Mouse (Mus musculus) spleen, embryonic (tissue): ENCODE results near the gene Gm20388.

Source experiments
- CTCF ChIA-PET: fragments of 350-600 bp; sonication (Branson Sonifier 250); formaldehyde crosslinking; loops from one replicate; lab custom pipeline; 2022; lab: Charles Lee

The Gm20388 gene

DNA sequence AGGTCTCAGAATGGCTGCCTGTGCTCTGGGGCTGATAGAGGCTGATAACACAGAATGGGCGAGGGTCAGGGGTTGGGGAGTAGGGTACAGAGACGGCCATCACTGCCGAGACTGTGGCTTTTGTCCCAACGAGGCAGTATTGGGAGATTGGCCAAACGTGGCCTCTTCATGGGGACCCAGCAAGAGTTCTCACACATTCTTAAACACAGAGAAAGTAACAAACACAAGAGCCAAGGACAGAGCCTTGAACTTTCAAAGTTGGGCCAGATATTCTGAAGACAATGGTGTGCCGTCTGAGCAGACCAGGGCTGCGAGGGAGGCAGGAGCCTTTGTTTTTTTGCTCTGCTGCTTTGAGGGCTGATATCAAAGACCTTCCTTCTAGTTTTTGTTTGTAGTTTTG, 2001.3 kb downstream of the Gm20388 start:
- CTCF ChIA-PET: no interaction called here

- CTCF ChIA-PET: no interaction called here
Observed at GRCm38 (mm10) chr8:121912831-121913230, 2002.2 kb downstream of the Gm20388 start.

DNA sequence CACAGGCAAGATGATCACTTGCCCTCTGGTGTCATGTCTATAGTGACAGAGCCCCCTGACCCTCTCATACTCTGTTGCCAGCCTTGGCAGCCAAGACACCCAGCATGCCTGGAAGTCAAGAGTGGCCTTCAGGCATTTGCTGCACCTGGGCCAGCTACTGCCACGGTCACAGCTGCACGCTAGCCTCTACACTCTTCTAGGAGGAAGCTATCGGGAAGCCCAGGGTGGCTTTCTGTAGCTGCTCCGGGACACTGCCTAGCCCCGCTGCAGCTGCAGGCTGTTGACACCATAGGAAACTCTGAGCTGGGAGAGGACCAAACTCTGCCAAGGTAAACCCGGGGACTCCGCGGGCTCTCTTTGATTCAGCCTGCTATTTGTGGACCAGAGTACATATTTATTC, 2002.7 kb downstream of the Gm20388 start:
- CTCF ChIA-PET: no interaction called here

GRCm38 (mm10) chr8:121919158-121919557, 2008.5 kb downstream of the Gm20388 start:
- CTCF ChIA-PET: no interaction called here

DNA sequence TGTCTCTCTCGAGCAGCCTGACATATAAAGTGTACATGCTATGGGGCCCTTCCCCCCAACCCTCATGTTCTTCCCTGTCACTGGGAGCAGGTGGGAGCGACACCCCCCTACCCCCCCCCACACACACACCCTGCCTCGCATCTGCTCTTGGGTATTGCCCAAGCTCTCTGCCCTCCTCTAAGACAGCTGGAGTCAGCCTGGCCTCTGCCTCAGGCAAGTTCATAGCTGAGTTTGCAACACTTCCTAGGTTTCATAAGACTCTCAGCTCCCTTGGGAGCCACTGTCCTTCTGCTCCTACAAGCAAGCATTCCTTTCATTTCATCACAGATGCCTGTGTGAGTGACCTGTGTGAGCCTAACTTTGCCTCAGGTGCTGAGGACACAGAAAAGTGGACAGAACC, 2009.1 kb downstream of the Gm20388 start:
- CTCF ChIA-PET: no interaction called here

GRCm38 (mm10) chr8:121921582-121921981, 2010.9 kb downstream of the Gm20388 start:
- CTCF ChIA-PET: no interaction called here

DNA sequence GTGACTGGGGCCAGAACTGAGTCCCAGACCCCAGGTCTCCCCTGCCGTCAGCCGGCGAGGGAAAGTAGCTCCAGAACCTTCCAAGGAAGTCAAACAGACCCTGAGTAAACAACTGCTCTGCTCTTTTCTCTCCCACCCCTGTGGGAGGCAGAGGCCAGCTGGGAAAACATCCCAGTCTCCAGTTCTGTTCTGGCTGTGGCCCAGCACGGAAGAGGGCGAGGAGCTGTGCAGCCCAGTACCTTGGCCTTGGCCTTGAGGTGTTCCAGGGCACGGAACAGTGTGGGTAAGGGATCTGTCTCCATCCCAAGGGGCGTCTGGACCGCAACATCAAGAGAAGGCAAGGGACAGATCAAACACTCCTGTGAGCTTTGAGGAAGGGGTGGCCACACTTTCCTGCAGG, 2011.5 kb downstream of the Gm20388 start:
- CTCF ChIA-PET: no interaction called here

GRCm38 (mm10) chr8:121924681-121925080, 2014.0 kb downstream of the Gm20388 start:
- CTCF ChIA-PET: interaction anchor here (0.7 kb wide), 1 partner anchor 74 kb away, joined by 3 read pairs; no protein-coding TSS in a partner anchor

DNA sequence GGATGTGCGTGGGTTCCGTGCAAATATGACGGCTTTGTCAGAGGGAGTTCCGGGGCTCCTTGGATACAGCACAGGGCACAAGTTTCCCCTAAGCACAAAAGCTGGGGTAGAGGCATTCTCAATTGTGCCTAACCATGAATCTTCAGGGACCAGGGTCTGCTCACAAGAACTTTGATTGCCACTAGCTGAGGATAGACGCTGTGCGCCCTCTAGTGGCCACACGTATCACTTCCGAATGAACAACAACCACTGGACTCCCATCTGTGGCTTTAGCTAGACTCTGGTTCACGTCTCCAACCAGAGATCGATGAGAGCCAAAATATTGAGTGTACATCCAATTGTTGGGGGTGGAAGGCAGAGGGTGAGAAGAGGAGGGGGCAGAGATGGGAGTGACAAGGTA, 2015.0 kb downstream of the Gm20388 start:
- CTCF ChIA-PET: interaction anchor here (0.7 kb wide), 2 partner anchors 304 to 450 kb away, joined by 4 to 5 read pairs; no protein-coding TSS in a partner anchor

GRCm38 (mm10) chr8:121926266-121926665, 2015.6 kb downstream of the Gm20388 start:
- CTCF ChIA-PET: interaction anchor here (0.7 kb wide), 2 partner anchors 342 to 450 kb away, joined by 4 read pairs; no protein-coding TSS in a partner anchor

- CTCF ChIA-PET: no interaction called here
Observed at GRCm38 (mm10) chr8:121927316-121927715, 2016.7 kb downstream of the Gm20388 start.

- CTCF ChIA-PET: no interaction called here
Observed at GRCm38 (mm10) chr8:121930047-121930446, 2019.4 kb downstream of the Gm20388 start.

GRCm38 (mm10) chr8:121931571-121931970, 2020.9 kb downstream of the Gm20388 start:
- CTCF ChIA-PET: no interaction called here

DNA sequence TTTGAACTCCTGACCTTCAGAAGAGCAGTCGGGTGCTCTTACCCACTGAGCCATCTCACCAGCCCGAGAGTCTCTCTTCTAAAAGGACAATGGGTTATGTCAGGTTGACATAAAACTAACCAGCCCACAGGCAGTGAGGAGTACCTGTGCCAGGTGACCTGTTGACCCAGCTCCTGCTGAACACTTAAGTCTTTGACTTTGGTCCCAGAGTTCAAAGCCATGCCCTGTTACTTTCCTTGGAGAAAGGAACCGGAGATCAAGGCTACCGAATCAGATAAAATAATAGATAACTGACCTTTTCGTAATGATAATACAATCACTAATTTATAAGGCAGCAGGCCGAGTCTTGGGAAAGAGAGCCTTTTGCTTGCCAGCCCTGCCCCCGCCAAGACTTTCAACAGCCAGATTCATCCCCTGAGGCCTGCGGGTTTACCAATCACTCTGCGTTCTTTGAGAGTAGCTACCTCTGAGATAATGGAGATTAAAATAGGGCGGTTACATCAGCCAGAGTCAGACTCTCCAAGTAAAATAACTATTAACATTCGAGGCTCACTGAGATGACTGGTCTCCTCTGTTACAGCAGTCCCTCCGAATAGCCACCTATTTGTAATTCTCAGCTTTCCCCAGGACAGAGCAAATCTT, 2021.5 kb downstream of the Gm20388 start:
- CTCF ChIA-PET: no interaction called here

DNA sequence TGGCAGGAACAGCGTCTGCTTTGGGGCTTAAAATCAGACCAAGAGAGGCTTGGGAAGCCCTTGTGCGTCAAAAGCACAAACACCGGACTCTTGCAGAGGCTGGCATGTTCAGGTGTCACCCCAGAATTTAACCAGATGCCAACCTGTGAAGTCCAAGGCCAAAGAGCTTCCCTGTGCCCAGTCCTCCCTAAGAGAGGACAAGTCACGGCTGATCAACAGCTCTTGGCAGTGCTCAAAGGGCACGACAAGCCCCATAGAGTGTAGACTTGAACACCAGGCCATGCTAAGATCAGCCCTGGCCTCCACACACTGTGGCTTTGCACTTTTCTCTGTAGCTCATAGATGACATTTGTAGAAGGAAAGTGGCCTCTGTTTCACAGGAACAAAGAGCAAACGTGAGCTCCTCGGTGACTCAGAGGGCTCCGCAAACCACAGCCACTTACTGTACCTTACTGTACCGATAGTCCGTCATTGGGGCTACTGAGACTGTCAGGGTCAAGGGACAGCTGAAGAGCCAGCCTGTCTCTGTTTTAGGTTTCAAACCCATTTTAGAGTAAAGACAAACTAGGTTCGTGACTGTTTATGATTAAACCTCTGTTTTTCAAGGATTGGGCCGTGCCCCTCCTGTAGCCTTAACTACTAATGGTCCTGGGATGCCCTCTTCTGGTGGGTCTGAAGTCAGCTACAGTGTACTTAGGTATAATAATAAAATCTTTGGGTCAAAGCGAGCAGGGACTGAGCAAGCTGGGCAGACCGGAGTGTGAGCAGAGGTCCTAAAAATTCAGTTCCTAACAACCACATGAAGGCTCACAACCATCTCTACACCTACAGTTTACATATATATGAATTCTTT, 2022.3 kb downstream of the Gm20388 start:
- CTCF ChIA-PET: interaction anchor here (0.6 kb wide), 1 partner anchor 71 kb away, joined by 3 read pairs; no protein-coding TSS in a partner anchor

DNA sequence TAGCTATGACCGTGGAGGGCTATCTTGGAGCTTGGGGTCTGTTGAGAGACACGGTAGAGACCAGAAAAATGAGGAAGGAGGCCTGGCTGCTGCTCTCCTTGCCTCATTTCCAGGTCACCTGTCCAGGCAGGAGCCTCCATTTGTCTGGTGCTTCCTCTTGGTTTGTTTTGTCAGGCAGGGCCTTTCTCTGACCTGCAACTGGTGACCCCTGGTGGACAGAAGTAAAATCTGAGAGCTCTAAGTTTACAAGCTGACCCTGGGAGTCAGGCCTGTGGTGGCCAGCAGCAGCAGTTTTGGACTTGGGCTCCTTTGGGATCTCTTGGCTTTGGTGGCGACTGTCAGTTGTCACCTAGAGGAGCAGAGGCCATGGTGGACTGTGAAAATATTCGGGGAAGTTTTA, 2023.9 kb downstream of the Gm20388 start:
- CTCF ChIA-PET: no interaction called here

DNA sequence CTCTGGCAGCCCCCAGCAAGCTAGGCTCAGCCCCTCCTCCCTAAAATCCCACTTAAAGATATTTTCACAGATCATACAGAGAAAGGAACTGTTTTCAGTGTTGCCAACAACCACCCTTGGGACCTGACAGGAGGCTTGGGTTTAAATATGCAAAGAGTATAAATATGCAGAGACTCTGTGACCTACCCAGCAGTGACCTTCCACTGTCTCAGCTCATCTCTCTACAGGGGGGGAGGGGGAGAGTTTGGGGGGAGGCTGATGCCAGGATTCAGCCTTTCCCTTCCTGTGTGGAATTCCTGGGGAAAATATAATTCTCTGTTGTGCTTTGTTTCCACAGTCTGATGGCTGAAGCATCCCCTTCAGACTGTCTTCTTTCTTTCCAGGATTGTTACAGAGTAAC, 2024.3 kb downstream of the Gm20388 start:
- CTCF ChIA-PET: no interaction called here

DNA sequence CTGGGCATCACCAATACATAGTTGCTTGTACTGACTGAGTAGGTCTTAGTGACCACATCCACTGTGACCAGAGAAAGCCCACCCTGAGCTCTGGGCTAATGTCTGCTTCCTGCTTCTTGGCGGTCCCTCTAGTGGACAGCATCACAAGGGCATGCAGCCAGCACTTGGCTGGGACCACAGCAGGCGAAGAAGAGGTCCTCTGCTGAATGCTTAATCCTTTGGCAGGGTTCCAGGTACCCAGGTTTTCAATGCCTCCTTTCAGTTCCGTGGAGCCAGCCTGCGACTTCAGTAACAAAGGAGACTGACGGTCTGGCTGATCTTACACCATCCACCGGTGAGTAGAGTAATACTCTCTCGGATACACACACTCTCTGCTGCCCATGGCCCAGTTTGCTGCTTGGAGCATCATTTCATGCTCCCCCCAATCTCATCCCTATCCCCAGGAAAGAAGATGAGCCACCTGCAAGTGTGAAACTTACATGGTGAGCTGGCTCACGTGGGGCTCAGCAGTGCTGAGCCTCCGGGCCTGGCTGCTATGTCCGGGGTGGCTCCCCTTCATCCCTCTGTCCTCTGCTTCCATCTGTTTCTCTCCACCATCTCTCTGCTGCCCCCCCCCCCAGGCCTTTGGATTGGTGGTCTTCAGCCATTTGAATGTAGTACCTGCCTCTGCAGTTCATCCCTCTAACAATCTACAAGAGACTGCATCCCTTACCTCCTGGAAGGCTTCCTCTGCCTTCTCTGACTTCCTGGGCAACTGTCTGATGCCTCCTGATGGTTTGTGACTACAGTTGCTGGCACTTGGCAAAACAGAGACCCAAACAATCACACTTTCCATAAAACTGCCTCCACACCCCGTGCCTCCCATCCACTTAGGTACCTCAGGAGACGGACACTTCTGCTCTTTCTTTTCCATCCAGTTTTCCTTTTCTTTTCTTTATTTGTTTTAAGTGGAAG, 2025.0 kb downstream of the Gm20388 start:
- CTCF ChIA-PET: no interaction called here

- CTCF ChIA-PET: no interaction called here
Observed at GRCm38 (mm10) chr8:121936391-121936790, 2025.8 kb downstream of the Gm20388 start.

DNA sequence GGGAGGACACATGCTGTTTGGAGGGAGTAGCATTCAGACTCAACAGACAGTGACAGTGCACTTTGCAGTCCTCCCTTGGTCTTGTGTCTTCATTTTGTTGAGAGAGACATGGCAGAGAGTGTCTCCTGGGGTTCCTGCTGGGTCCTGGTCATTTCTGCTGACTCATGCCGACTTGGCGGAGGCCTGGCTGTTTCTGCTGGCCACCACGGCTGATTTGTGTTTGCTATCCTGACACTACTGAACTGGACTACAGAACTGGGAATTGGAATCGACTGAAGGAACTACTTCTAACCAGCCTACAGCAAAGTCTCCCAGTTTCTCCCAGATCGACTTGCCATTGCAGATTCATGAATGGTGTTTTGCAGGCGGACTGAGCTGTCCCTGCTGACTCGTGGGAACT, 2028.1 kb downstream of the Gm20388 start:
- CTCF ChIA-PET: no interaction called here

- CTCF ChIA-PET: interaction anchor here (0.7 kb wide), 1 partner anchor 23 kb away, joined by 3 read pairs; no protein-coding TSS in a partner anchor
Observed at GRCm38 (mm10) chr8:121943057-121943540, 2032.5 kb downstream of the Gm20388 start.
